Mouse (Mus musculus): ENCODE results near the gene Gpr173.
"Not testable (repeated sequence)": the region's sequence is repeated elsewhere in the genome, so short reads cannot be mapped to it uniquely, and the experiment has no call there.

Gpr173 gene

DNA sequence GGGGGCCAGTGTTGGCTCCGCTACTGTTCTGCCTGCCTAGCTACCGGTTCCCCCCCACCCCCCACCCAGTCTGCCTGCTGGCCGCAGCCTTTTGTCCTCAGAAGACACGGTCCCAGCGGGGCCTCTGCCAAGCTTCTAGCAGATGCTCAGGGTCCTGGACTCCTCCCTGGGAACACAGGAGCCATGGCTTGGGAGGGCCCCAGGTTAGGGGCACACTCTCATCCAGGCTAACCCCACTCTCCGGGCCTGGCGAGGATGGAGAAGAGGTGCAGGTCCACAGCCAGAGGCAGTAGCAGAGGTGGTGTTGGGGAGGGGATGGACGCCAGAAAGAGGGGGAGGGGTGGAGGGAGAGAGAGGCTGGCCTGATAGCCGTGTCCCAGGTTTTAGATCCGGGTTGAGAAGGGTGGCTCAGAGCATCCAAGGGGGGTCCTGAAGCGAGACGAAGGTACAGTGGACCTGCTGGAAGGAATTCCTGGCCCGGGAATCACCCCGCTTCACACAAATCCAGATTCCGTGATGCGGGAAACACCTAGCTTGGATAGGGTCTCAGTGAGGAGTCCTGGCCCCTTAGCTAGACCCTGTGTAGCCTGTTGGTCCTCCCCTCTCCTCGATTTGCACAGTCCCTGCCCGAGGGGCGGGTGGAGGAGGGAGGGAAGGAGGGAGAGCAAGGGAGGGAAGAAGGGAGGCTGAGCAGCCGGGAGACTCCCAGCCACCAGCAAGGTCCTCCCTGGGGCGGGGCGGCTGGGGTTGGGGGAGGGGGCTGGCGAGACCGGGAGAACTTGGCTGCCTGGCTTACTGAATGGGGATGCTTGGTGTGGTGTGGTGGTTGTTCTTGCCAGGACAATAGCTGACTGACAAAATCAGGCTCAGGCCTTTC, at the start of gene Gpr173:
Gene Gpr173, minus strand, starts transcription at position 308 of the 877 bp plus-strand sequence.
- DNase-seq: no peak

DNA sequence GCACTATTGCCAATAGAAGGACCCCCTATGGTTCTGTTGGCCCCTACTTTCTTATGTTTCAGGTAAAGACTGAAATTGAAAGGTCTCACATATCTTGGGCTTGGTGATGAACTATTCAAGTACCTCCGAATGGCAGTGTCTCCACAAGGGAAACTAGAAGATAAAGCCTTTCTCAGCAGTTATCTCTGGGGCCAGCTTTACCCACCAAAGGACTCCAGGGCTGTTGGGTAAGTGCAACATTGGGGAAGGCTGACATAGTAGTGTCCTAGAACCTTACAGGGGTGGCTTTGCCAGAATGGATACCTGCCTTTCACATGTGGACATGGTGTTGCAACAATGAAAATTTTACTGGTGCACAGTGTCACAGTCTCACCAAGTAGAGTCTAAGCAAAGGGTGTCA, 34.7 kb upstream of the Gpr173 start:
- no peak for DNase-seq

DNA sequence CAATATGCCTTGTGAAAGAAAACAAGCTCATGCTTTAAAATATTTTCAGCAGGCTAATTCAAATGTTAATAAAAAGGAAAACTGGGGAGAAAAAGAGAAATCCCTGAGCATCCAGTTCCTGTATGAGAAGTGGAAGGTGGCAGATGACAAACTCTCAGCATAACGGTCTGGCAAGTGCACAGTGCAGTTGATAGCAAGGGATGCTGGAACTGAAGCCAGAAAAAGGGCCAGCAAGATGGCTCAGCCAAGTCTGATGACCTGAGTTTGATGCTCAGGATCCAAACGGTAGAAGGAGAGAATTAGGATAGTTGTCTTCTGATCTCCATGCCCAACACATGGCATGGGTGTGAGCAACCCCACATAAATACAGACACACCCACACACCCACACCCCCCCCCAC, 31.6 kb upstream of the Gpr173 start:
- DNase-seq: no peak

- DNase-seq: no peak
Measured at GRCm38 (mm10) chrX:152368054-152368396, 479 bp downstream of the Gpr173 start.

- DNase-seq: no peak
Measured at GRCm38 (mm10) chrX:152366418-152366817, 2.1 kb downstream of the Gpr173 start.

GRCm38 (mm10) chrX:152352553-152353153, 15.9 kb downstream of the Gpr173 start:
- no peak for DNase-seq

DNA sequence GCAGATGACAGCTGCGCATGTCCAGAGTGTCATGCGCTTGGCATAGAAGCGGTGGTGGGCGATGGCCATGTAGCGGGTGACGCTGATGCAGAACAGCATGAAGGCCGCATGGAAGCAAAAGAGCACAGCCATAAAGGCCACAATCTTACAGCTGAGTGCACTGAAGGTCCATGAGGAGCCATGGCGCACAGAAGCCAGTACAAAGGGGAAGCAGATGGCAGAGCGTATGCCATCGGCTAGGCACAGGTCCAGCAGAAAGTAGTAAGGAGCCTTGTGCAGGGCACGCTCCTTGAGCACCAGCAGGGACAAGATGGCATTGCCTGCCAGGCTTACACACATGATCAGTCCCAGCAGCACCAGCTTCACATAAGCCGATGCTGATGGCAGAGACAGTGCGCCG, 21.5 kb downstream of the Gpr173 start:
- DNase-seq: no peak

DNA sequence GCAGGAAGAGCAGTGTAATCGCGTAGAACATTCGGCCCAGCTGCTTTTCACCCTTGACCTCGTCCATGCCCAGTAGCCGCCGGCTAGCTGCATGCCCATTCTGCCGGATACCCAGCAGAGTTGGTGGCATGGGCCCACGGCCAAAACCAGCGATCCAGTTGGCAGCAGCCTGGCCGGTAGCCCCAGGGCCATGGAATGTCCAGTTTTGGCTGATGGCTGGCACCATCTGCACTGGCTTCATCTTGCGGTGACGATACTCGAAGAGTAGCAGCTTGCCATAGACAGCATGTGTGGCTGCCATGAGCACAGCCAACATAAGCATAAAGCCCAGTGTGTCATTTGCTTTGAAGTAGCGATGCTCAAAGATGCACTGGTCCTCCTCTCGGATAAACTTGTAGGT, 21.9 kb downstream of the Gpr173 start:
- no peak for DNase-seq

- no peak for DNase-seq
Measured at GRCm38 (mm10) chrX:152342903-152343302, 25.6 kb downstream of the Gpr173 start.

GRCm38 (mm10) chrX:152342358-152342901, 26.1 kb downstream of the Gpr173 start, which contains the start of gene Tspyl2:
Gene Tspyl2, minus strand, starts transcription at chrX:152342425.
- DNase-seq: peak; percentile 87 to 91

DNA sequence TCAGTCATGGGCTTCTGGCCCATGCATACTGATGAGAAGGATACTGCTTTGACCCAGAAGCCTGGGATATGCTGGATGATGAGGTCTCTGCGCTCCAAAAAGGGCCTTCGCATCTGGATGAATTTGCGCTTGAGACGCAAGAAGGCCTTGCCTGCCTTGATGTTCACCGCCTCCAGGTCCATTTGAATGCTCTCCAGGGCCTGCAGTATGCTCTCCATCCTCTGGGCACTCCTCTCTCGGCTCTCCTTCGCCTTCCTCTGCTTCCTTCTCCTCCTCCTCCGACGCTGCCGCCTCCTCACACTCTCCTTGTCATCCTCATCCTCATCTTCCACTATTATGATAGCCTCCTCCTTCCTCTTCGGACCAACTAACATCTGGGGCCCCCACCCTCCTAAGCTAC, 27.0 kb downstream of the Gpr173 start:
- DNase-seq: no peak

- DNase-seq: peak; percentile 65 to 68
Measured at GRCm38 (mm10) chrX:152336546-152337332, 31.8 kb downstream of the Gpr173 start.

DNA sequence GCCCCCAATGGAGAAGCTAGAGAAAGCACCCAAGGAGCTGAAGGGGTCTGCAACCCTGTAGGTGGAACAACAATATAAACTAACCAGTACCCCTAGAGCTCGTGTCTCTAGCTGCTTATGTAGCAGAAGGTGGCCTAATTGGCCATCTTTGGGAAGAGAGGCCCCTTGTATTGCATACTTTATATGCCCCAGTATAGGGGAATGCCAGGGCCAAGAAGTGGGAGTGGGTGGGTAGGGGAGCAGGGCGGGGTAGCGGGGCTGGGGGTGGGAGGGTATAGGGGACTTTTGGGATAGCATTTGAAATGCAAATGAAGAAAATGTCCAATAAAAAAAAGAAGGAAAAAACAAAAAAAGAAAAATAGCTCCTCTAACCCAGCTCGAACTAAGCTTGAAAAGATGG, 32.4 kb downstream of the Gpr173 start:
- not testable (repeated sequence) for DNase-seq

- not testable (repeated sequence) for DNase-seq
Measured at GRCm38 (mm10) chrX:152329400-152329799, 39.1 kb downstream of the Gpr173 start.

DNA sequence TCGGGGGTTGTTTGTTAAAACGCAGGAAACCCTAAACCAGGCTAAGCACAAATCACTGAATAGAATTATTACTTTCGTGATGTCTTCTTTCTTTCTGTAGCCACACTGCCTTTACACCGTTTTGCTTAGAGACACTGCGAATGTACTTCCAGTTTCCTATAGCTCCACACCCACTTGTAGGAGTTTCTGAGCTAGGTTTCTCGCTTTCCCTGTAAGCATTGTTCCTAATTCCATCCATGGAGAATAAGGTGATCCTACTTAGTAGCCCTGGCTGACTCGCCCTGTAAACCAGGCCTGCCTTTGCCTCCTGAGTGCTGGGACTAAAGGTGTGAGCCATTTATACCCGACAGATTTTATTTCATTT, 40.8 kb downstream of the Gpr173 start:
- DNase-seq: no peak

- peak; percentile 37 to 69 for DNase-seq
Measured at GRCm38 (mm10) chrX:152326996-152327688, 41.4 kb downstream of the Gpr173 start, which contains the start of gene Kantr. Gene Kantr, minus strand, starts transcription at chrX:152327495.

- DNase-seq: no peak
Measured at GRCm38 (mm10) chrX:152323584-152323983, 44.9 kb downstream of the Gpr173 start.

- DNase-seq: no peak
Measured at GRCm38 (mm10) chrX:152322776-152323175, 45.7 kb downstream of the Gpr173 start.

- no peak for DNase-seq
Measured at GRCm38 (mm10) chrX:152320535-152320934, 48.0 kb downstream of the Gpr173 start.

DNA sequence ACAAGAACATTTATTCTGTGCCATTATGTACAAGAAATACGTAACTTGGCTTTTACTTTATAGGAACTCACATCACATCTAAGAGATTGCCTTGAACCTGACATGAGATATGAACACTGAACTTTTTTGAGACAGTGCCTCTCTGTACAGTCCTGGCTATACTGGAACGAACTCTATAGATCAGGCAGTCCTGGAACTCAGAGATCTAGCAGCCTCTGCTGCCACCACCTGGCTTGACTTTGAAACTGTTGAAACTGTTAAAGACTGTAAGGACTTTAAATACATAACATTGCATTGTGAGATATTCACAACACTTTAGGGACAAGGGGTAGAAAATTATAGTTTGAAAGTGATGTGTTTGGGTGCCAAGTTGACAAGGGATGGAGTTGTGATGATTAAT, 60.6 kb downstream of the Gpr173 start:
- DNase-seq: no peak

- no peak for DNase-seq
Measured at GRCm38 (mm10) chrX:152307371-152307770, 61.1 kb downstream of the Gpr173 start.

- no peak for DNase-seq
Measured at GRCm38 (mm10) chrX:152306224-152306623, 62.3 kb downstream of the Gpr173 start.
